Mouse (Mus musculus) brain, embryonic 18.5 days (tissue): ENCODE results near the gene Hoxc11.

Source experiments
- DNase-seq: peaks from one replicate; pipeline ENCODE4 v3.0.0-alpha.2; 2012; ENCODE audit warnings: low read depth, low spot score

Hoxc11 gene

GRCm38 (mm10) chr15:102965003-102965891 lies 11.0 kb downstream of the Hoxc11 start:
- no peak for DNase-seq

- no peak for DNase-seq
Measured at GRCm38 (mm10) chr15:102965892-102966775, 11.9 kb downstream of the Hoxc11 start.

- no peak for DNase-seq
Measured at GRCm38 (mm10) chr15:102966776-102967311, 12.6 kb downstream of the Hoxc11 start, which contains the start of gene Hoxc10. Gene Hoxc10 (plus strand): TSS chr15:102966796.

- DNase-seq = no peak
Measured at GRCm38 (mm10) chr15:102967312-102967510, 13.0 kb downstream of the Hoxc11 start, which contains the start of gene Hoxc5. Gene Hoxc5 (plus strand): TSS chr15:102967443.

GRCm38 (mm10) chr15:102967511-102968397 lies 13.5 kb downstream of the Hoxc11 start:
- no peak for DNase-seq

- no peak for DNase-seq
Measured at GRCm38 (mm10) chr15:102969296-102969695, 15.1 kb downstream of the Hoxc11 start.

GRCm38 (mm10) chr15:102970740-102971139 lies 16.5 kb downstream of the Hoxc11 start:
- no peak for DNase-seq

GRCm38 (mm10) chr15:102972254-102972653 lies 18.0 kb downstream of the Hoxc11 start:
- DNase-seq = no peak

- DNase-seq = no peak
Measured at GRCm38 (mm10) chr15:102972753-102973152, 18.5 kb downstream of the Hoxc11 start.

- DNase-seq = no peak
Measured at GRCm38 (mm10) chr15:102975034-102975433, 20.8 kb downstream of the Hoxc11 start.

- no peak for DNase-seq
Measured at GRCm38 (mm10) chr15:102975688-102976111, 21.5 kb downstream of the Hoxc11 start.

- DNase-seq = no peak
Measured at GRCm38 (mm10) chr15:102976171-102976570, 21.9 kb downstream of the Hoxc11 start, which contains the start of gene Hoxc9. Gene Hoxc9 (plus strand): TSS chr15:102976439.

GRCm38 (mm10) chr15:102976631-102977422 lies 22.6 kb downstream of the Hoxc11 start:
- no peak for DNase-seq

GRCm38 (mm10) chr15:102977423-102977974 lies 23.3 kb downstream of the Hoxc11 start:
- DNase-seq = no peak

GRCm38 (mm10) chr15:102978615-102979515 lies 24.6 kb downstream of the Hoxc11 start:
- no peak for DNase-seq

GRCm38 (mm10) chr15:102979936-102980335 lies 25.7 kb downstream of the Hoxc11 start:
- DNase-seq = no peak

GRCm38 (mm10) chr15:102980352-102980751 lies 26.1 kb downstream of the Hoxc11 start:
- DNase-seq = no peak

GRCm38 (mm10) chr15:102980912-102981311 lies 26.7 kb downstream of the Hoxc11 start:
- DNase-seq = no peak
